Mouse (Mus musculus): ENCODE measurements around the gene Tubal3.

Gene Tubal3

DNA sequence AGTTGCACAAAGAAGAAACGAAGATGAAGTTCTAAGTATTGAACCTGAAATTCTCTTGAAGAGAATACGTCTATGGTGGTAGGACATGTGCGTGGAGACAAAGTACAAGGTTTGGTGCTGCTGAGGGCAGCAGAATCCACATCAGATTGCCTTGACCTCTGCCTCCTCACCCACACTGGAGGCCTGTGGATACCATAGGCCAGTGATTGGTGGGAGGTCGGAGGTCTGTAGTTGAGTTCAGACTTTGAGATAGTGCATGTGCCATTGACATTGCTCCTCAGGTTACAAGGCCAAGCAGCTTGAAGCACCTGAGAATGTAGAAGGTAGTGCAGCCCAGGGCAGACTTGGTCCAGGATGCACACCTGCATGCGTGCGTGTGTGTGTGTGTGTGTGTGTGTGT is 8.0 kb downstream of the Tubal3 start:
- no peak for DNase-seq

DNA sequence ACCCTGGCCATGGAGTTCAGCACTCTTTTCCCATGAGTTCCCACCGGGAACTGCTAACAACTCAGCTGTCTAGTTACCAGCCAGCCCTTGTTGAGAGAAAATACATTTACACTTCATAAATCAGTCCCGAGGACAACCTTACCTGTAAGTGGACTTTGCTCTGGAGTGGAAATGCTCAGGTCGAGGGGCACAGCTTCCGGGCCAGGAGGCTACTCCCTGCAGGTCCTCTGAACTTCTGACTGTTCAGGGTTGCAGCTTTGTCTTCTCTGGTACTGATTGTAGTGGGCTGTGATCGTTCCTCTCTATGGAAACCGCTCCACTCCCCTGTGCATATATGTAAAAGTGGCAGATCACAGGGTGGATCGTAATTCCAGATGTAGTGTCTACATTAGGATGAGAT is 26.6 kb downstream of the Tubal3 start:
- no peak for DNase-seq

DNA sequence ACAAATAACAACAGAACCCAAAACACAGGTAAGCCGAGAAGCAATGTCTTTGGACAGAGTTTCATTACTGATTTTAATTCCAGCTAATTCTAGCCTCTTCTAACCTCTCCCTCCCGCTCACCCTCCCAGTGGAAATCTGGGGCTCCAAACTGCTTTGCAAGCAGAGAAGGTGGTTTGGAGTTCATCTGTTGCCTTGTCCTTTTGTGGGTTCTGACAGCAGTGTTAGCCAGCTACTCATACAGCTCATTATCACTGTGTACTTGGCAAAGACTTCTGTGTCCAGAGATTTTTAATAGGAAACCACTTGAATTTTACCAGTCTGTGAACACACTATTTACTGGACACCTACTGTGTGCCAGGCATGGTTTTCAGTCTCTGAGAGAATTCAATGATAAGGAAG is 27.2 kb downstream of the Tubal3 start, which contains the start of gene Ucn3:
Ucn3 (minus strand) TSS at position 101 of the 400 bp plus-strand sequence.
- no peak for DNase-seq

DNA sequence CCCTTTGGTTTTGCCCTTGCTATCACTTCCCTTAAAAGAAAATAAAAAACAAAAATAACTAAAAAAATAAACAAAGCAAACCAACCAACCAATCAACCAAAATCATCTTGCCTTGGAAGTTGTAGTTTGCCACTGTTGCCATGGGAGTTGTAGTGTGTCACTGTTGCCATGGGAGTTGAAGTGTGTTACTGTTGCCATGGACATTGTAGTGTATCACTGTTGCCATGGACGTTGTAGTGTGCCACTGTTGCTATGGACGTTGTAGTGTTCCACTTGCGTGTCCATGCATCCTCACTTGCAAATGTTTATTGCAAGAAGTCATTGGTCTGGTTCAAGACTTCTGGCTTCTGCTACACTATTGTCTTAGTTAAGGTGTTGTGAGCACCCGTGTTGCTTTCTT is 29.2 kb downstream of the Tubal3 start:
- no peak for DNase-seq

DNA sequence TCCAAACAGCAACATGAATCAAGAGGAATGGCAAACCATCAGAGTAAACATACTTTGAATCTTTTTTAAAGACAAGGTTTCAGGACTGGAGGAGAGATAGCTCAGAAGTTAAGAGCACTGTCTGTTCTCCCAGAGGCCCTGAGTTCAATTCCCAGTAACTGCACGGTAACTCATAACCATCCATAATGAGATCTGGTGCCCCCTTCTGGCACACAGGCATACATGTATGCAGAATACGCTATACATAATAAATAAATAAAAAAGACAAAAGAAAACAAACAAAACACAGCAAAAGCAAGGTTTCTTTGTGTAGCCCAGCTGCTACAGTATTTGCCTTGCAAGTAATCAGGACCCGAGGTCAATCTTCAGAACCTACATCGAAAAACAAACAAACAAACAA is 31.4 kb downstream of the Tubal3 start:
- DNase-seq, result no peak

DNA sequence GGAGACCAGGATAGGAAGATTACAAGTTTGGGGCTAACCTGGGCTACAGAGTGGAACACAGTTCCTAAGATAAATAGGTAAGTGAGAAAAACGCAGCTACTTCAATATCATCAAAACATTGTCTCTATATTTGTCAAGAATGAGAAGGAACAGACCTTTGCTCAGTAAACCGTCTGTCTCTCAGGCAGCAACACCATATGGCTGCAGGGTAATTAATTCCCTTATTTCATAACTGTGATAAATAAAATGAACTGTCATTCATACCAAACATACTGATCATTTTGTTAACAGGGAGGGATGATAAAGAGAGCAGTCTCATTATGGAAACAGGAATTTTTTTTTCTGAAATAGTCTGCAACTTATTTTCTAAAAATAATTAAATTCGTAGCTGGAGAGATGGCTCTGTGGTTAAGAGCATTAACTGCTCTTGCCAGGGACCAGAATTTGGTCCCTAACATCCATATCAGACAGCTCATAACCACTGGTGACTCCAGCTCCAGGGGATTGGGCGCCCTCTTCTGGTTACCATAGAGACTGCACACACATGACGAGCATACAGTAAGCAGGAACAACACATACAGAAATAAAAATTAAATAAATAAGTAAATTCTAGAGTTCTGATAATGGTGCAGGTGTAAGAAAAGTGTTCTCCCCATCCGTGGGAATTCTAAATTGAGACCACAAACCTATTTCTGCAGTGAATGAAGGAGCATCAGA is 33.3 kb downstream of the Tubal3 start:
- peak; percentile 10 for DNase-seq

DNA sequence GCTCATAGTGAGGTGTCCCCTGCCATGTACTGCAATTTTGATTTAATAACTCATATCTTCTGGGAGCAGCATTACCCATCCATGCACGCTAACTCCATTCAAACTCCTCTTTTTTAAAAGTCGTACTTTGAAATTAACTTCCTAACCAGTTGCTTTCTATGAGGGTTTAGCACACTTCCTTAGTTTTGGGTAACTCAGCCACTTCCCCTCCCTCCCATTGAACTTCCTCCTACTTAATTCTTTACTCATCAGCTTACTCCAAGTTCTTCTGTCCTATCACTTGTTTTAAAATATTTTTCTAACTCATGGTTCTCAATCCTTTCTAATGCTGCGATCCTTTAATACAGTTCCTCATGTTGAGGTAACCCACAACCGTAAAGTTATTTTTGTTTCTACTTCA is 50.8 kb downstream of the Tubal3 start:
- DNase-seq, result no peak

Data from layer of hippocampus, adult 9-11 months (tissue).